Mouse (Mus musculus): ENCODE measurements around the gene Cep57l1.

- TF ChIP-seq CTCF (IDR thresholded peaks at IDR 0.05; ENCODE audit: low read depth) (no peak), EP300 (optimal IDR thresholded peaks at IDR 0.05) (no peak)
Observed at GRCm38 (mm10) chr10:41792375-41792774, 17.3 kb downstream of the Cep57l1 start.
